Mouse (Mus musculus) olfactory bulb, adult 2 months (tissue): ENCODE results near the gene Slc7a15.

Experiments used
- CTCF ChIP-seq: fragments of 200-500 bp; IDR thresholded peaks from 2 replicates; pipeline ENCODE4 v1.5.1; 2012; ENCODE audit warnings: low read depth, mild to moderate bottlenecking, low read length, moderate library complexity; ENCODE audit not compliant: insufficient read depth
- POLR2A ChIP-seq: fragments of 200-500 bp; IDR thresholded peaks from 2 replicates; pipeline ENCODE4 v1.6.1; 2012; ENCODE audit warnings: mild to moderate bottlenecking, low read depth, low read length, moderate library complexity; ENCODE audit not compliant: insufficient read depth

GRCm38 (mm10) chr12:8511037-8511882 lies 87.6 kb downstream of the Slc7a15 start:
- TF ChIP-seq POLR2A (no peak), CTCF (no peak)
